Mouse (Mus musculus) cerebellum, adult 2 months (tissue): ENCODE results near the gene Cyb5d2.
A peak's percentile ranks its signal among the peaks of the same experiment; 100 is the strongest.
"Not testable (repeated sequence)": the region's sequence is repeated elsewhere in the genome, so short reads cannot be mapped to it uniquely, and the experiment has no call there.

Experiments used
- CTCF ChIP-seq: fragments of 200-500 bp; IDR thresholded peaks from 2 replicates; pipeline ENCODE4 v1.5.1; 2011; ENCODE audit warnings: low read depth, mild to moderate bottlenecking, control low read depth, low read length, moderate library complexity, borderline replicate concordance; ENCODE audit not compliant: insufficient read depth
- POLR2A ChIP-seq: fragments of 200-500 bp; IDR thresholded peaks from 2 replicates; pipeline ENCODE4 v1.6.1; 2011; ENCODE audit warnings: low read length, control low read depth, borderline replicate concordance; ENCODE audit not compliant: insufficient read depth

- TF ChIP-seq CTCF = peak; percentile 58; the same call in 1 of the 2 replicates
- not testable (repeated sequence) for TF ChIP-seq POLR2A
These were observed 58.4 kb downstream of the Cyb5d2 start for GRCm38 (mm10) chr11:72737517-72737916.
